Mouse (Mus musculus): Measurements from ENCODE around the gene Mta2.

DNA sequence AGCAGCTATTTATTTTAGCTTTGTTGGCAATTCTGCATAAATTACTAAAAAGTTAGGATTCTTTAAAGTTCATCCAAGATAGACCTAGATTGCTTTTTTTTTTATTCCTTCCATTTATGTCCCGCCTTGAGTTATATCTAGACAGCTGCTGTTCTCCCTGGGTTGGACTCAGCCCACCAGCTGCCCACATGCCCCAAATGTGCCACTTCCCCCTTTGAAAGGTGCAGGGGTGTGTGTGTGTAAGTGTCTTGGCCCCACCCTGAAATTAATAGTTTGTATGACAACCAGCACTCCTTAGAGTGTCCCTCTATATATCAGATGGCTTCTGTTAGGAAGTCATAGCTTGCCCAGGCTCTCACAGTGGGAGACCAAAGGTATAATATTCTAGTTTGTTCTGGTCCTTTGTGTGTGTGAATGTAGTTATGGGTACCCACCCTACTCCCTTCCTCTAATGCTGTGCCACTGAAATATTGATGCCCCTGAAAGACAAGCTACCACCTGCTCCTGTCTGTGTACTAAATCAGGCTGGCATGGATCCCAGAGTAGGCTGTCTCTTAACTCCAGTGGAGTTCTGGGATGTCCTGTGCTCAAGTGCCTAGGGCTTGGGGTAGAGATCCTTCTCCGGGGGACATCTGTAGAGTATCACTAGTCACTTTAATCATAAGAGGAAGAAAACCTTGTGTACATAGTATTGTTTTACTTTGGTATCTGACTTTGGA lies 39.9 kb downstream of the Mta2 start:
- TF ChIP-seq CTCF (IDR thresholded peaks at IDR 0.05; ENCODE audit: low read depth, low read length) (no peak), TAL1 (conservative IDR thresholded peaks at IDR 0.05; ENCODE audit: low read depth, low read length) (no peak)
